Mouse (Mus musculus) forebrain, embryonic 12.5 days (tissue): ENCODE results near the gene Lrrc19. TPM values are rescaled to one million over a fixed set of nuclear protein-coding genes. Genes with fewer than 3 reads are reported as not detected.
A peak's percentile ranks its signal among the peaks of the same experiment; 100 is the strongest.

ENCODE experiments used
- microRNA counts: library from miRNA; unstranded; fragments of <30 nt; microRNA quantifications from one replicate; lab custom pipeline; 2017
- microRNA-seq: library from miRNA; unstranded; fragments of <30 nt; microRNA quantifications from one replicate; pipeline ENCODE4, GENCODE M21; 2017
- polyA plus RNA-seq: library from polyadenylated mRNA; unstranded; fragments of >200 nt; fragmentation: Nextera tagmentation; extraction: Ambion mirVana; gene quantifications from 2 replicates; pipeline ENCODE4 v1.2.1, GENCODE M21; 2016

Gene Lrrc19
- polyA plus RNA-seq, 1 experiment from 2014 or later: 1.1 TPM

MicroRNAs within 50 kb of the gene (microRNA counts, 519-probe panel; counts per million panel counts)
- microRNA mmu-miR-872 (lab: Ali Mortazavi, UCI): 5,860 counts per million, percentile 80 among the panel's probes with 10 or more counts

Small RNA genes lying within 50 kb of the gene (microRNA-seq; reads per million reads assigned to microRNA genes)
- 4,814 reads per million, percentile 89 among the genes with 10 or more reads in this experiment for gene Mir872

Other genes starting within 250 kb of the Lrrc19 start
- gene Gm10306, start 93.6 kb downstream of the Lrrc19 start, polyA plus RNA-seq: 0.55 and 1.4 TPM in 2 replicates
- 34.2 and 35.4 TPM in 2 replicates for gene Caap1, start 93.3 kb downstream of the Lrrc19 start, polyA plus RNA-seq
- gene Plaa, start 46.9 kb downstream of the Lrrc19 start, polyA plus RNA-seq: 98.6 TPM in 2 replicates
- 64.0 and 66.0 TPM in 2 replicates for gene Ift74, start 35.7 kb downstream of the Lrrc19 start, polyA plus RNA-seq
- gene Tek, start 89.1 kb upstream of the Lrrc19 start, polyA plus RNA-seq: 6.0 and 6.8 TPM in 2 replicates